Mouse (Mus musculus) CH12F3 (cell line): Measurements from ENCODE around the gene Sec31a.
"Not testable (repeated sequence)": the region's sequence is repeated elsewhere in the genome, so short reads cannot be mapped to it uniquely, and the experiment has no call there.

Experiments
- in situ Hi-C: fragments of 300-500 bp; cut with MboI; formaldehyde crosslinking; loops from 2 replicates; pipeline ENCODE4 v1.14.3; 2020; ENCODE audit warnings: low sequenced_read_pairs

Sec31a gene

DNA sequence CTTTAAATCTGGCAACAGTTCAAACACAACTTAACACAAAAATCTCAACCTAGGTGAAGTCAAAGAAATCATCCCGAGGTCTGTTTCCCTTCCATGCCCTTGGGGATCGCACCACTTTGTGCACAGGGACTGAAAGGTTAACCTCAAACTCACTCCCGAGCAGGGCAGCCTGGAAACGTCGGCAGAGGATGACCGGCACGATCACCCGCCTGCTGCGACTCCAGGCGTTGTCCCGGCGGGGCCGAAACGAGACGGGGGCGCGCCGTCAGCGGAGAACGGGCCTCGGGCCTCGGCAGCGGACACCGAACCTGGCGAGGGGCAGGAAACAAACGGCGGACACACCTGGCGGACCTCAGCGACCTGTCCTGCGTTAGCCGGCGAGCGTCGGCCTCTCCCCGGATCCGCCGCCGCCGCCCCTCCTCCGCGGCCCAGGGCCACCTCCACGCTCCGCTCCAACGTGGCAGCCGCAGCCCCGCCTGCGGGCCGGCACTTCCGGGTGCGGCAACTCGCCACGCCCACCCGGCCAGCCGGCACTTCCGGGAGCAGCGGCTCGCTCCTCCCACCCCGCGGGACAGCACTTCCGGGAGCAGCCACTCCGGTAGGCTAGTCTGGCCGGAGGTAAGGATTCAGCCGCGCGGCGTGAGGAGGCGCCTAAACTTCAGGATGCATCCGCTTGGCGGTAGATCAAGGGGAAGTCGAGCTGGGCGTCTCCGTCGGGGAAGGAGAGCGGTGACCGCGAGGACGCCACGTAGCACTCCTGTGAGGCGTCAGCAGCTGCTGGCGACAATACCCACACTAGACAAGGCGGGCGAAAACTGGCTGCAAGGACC lies at the start of gene Sec31a:
Gene Sec31a, minus strand, starts transcription at position 474 of the 830 bp plus-strand sequence.
- in situ Hi-C loops = no loop called here

GRCm38 (mm10) chr5:100462374-100462773 lies 46.3 kb upstream of the Sec31a start:
- in situ Hi-C loops = no loop called here

DNA sequence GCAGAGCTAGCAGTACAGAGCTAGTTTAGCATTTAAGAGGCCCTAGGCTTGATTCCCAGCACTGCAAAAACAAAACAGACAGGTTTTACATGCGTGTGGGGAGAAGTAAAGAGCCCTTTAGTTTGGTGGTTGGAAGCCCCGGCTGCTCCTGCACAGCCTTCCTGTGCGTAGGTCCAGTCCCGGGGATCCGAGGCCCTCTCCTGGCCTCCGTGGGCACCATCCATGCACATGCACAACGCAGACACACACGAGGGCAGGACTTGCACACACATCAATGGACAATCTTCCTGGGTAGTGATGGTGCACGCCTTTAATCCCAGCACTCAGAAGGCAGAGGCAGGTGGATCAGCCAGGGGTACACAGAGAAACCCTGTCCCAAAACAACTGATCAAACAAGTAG lies 45.5 kb upstream of the Sec31a start:
- in situ Hi-C loops = no loop called here

DNA sequence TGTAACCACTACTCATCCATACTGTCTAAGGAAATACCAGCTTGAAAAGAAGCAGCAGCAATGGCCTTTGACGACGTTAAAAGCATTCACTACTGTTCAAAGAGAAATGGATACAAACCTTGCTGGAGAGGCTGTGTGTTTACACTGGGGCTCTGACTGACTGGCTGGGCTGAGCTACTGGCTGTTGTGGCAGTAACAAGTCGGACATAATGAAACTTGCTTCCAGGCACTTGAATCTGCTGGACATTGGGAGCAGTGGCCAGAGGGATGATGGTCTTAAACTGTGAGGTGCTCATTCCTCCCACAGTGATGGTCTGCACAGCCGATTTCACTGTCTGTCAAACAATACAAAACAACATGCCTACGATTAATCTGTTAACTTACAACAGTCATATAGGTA lies 43.4 kb upstream of the Sec31a start:
- in situ Hi-C loops = no loop called here

DNA sequence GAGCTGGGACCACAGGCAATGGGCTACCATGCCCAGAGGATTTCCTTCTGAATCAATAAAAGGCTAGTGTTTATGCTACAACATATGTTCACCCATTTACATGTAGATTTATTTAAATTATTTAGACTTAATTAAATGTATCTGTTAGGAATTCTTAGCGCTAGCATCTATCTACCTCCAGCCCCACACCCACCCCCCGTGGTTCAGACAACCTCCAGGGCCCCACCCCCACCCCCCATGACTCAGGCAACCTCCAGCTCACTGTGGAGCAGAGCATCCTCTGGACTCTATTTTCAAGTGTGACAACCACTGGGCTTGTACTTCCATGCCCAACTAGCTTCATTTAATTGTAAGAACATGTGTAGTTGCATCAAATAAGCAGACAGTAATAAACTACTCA lies 35.8 kb upstream of the Sec31a start:
- in situ Hi-C loops = no loop called here

- in situ Hi-C loops = no loop called here
Observed at GRCm38 (mm10) chr5:100438796-100439195, 22.8 kb upstream of the Sec31a start.

DNA sequence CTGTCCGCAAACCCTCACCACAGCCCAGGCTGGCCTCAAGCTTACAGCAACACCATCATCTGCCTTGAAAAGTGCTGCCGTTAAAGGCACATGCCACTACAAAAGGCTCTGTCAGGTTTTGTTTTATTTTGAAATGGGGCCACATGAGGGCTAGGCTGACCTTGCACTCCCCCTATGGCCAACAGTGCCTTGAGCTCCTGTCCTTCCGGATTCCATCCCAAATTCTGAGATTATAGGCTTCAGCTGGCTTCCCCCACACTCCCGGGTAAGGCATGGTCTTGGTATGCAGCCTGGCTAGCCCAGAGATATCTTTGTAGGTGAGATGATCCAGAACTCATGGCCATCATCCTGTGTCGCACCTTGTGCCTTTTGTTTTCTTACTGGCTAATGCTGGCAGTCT lies 21.9 kb upstream of the Sec31a start:
- in situ Hi-C loops = no loop called here

DNA sequence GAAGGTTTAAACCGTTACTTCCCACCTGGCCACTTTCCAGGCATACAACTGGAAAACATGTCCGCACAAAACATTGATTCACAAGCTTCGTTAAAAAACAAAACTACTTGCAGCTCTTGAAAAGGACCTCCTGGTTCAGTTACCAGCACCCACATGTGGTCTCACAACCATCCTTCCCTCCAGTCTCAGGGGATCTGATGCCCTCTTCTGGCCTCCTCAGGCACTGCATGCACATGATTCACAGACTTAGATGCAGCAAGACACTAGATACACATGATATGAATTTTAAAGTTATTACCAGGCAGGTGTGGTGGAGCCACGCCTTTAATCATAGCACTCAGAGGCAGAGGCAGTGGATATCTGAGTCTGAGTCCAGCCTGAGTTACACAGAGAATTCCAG lies 21.1 kb upstream of the Sec31a start:
- in situ Hi-C loops = no loop called here

DNA sequence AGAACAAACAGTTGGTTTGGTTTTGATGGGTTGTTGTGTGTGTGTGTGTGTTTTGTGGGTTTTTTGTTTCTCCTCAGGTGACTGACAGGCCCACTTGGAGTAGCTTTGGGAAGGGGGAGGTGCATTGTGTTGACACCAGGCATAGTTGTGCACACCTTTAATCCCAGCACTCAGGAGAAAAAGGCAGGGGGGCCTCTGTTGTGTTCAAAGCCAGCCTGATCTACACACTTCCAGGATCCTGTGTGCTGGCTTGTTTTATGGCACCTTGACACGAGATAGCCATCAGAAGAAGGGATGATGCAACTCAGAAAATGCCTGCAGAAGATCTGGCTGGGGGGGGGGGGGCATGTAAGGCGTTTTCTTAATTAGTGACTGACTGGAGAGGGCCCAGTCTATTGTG lies 14.9 kb upstream of the Sec31a start:
- in situ Hi-C loops = no loop called here

DNA sequence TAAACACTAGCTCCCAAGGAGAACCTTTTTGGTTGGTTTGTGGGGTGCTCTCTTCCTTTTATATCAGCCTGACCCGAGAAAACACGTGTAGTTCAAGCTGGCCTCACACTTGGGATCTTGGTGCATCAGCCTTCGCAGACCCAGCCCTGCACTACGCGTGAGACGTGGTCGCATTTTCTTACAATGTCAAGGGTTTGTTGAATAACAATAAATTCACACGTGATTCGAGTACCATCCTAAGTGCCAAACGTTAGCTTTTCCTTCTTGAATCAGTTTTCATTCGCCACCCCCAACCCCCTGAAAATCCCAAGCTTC lies 14.0 kb upstream of the Sec31a start:
- in situ Hi-C loops = no loop called here

DNA sequence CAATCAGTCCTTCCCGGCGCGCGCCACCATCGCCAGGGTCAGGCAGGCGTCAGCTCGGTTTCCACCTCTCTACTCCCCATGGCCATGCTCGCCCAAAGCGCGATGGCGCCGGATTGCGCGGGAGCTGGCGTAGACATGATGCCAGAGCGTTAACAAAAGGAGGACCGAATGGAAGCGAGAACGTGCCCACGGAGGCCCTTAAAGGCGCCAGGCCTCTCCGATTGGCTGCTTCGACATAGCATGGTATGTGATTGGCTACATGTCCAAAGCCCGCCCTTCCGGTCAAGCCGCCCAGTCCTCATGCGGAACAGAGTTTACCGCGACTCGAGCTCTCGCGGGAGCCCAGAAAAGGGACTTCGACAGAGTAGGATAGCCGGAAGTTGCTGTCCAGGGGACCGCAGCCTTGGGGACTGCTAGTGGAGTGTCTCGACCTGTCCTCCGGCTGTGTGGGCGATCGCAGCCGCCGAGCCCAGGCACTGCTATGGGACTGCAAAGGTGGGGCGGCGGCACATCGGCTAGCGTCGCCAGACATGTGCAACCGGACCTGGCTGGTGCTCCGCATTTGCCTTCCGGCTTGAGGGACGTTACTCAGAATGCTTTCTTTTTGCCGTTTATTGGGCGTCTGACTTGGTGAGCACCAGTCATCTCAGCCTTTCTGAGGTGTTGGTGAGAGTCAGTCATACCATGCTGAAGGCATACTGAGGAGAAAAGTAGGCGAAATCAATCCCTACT lies 13.5 kb upstream of the Sec31a start:
- in situ Hi-C loops = no loop called here

DNA sequence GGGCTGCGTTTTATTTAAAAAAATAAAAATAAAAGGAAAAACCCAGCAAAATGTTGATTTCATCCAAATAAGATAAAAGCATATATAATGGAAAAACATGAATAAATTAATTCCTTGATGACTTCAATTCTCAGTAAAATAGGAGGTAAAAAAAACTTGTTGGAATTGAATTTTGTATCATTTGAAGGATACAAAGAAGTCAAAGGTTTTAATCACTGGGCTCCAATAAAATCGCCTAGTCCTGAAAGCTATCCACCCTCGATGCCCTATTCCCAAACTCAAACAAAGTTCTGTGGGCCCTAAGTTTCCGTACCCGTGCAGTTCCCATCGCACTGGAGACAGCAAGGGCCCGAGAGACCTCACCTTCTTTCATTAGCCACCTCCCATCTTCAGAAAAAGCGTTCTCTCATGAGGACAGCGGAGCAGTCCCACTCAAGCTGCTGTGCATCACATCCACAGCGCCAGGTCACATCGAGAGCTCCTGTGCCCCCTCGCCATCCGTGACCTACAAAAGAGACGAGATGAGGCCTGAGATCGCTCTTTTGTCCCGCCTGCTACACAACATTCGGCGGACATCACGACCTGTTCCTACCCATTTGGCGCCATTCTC lies 12.8 kb upstream of the Sec31a start:
- in situ Hi-C loops = no loop called here

- in situ Hi-C loops = no loop called here
Observed at GRCm38 (mm10) chr5:100428031-100428733, 12.1 kb upstream of the Sec31a start.

GRCm38 (mm10) chr5:100427276-100427675 lies 11.2 kb upstream of the Sec31a start:
- in situ Hi-C loops = no loop called here

GRCm38 (mm10) chr5:100425823-100426222 lies 9.8 kb upstream of the Sec31a start:
- in situ Hi-C loops = not testable (repeated sequence)

DNA sequence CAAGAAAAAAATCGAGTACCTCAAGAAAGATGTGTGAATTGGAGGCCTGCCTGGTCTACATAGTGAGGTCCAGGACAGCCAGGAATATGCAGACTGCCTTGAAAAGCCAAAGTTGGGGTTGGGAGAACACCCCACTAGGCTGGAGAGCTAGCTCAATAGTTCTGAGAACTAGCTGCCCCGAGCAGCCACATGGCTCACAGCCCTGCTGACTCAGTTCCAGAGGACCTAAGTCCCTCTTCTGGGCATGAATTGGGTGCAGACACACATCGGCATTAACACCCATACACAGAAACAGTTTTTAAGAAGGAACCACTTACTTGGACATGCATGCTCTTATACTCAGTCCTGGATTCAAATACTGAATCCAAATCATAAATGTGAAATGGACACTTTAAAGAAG lies 8.2 kb upstream of the Sec31a start:
- in situ Hi-C loops = no loop called here

GRCm38 (mm10) chr5:100423626-100424025 lies 7.6 kb upstream of the Sec31a start:
- in situ Hi-C loops = no loop called here

DNA sequence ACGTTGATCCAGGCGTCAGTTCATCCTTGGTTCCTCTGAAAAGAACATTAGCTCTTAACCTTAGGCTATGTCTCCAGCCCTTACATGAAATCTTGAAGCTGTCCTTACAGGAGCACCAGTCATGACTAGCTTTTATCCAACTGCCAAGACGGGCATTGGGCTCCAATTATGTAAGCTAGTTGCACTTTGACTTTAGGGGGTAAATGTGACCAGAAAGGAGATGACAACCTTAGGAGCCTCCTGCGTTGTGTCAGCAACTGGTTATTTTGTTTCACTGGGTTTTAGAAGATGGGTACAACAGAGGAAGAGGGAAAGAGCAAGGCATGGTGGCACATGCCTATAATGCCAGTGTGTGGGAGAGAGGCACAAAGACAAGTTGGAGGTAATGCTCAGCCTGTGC lies 2.8 kb upstream of the Sec31a start:
- in situ Hi-C loops = no loop called here

GRCm38 (mm10) chr5:100418077-100418476 lies 2.0 kb upstream of the Sec31a start:
- in situ Hi-C loops = no loop called here

GRCm38 (mm10) chr5:100414474-100415196 lies 1.4 kb downstream of the Sec31a start:
- in situ Hi-C loops = no loop called here

DNA sequence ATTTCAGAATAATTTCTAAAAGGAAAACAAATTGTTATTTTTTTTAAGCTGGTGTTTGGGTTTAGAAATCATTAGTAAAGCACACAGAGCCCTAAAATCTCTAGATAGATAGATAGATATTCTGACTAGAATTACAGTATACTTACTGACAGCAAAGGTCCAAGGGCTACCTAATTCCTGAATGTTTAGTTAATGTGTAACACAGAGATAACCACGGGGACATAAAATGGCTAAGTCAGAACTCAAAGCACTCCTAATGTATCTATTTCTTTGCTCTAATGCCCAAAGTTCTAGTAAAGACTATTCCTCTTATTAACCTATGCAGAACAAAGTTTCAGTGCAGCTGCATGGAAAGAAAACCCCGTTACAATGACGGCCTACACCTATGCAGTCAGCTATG lies 3.1 kb downstream of the Sec31a start:
- in situ Hi-C loops = no loop called here
